Comparison of ENCODE assay signal across 18 mouse cellular contexts in genomic region chr11:52996434-52997093, GRCm38 (mm10).
DNase-seq lines count a peak whose midpoint lies in the region; ATAC-seq and TF ChIP-seq lines count a peak whose summit lies in the region.
"Had no signal": no experiment of that assay in that cellular context is flagged by ENCODE, and none has a peak within 500 bp of the region (broad histone marks: within the 10 kb centered on the region; RNA-seq: fewer than 3 reads in every experiment).

No protein-coding gene starts in this region.

- no peak for TF ChIP-seq CTCF in lung, embryonic 14.5 days (IDR thresholded peaks at IDR 0.05; ENCODE audit: low read depth)

- H3K27me3 ChIP-seq in heart, embryonic 10.5 days (ENCODE audit: insufficient read depth, poor library complexity, severe bottlenecking) = no peaks in the 10 kb centered on the region
- no peaks in the 10 kb centered on the region for H3K27me3 ChIP-seq in lung, embryonic 14.5 days (ENCODE audit: insufficient read depth, low read length)
- no peaks in the 10 kb centered on the region for H3K27me3 ChIP-seq in midbrain, embryonic 16.5 days (ENCODE audit: control insufficient read depth, insufficient read depth, low read depth, low read length)
- H3K27me3 ChIP-seq: liver, embryonic 13.5 days; megakaryocyte, embryonic 14.5 days; midbrain, embryonic 13.5 days; neural tube, embryonic 12.5 days had no signal

- no peak overlapping the region for H3K4me2 ChIP-seq in lung, embryonic 14.5 days
- no peak overlapping the region for H3K4me2 ChIP-seq in midbrain, embryonic 16.5 days (ENCODE audit: low read length)
- H3K4me2 ChIP-seq: liver, embryonic 13.5 days; midbrain, embryonic 13.5 days; neural tube, embryonic 12.5 days had no signal

- H3K9ac ChIP-seq in lung, embryonic 14.5 days = no peak overlapping the region
- no peak overlapping the region for H3K9ac ChIP-seq in midbrain, embryonic 16.5 days (ENCODE audit: low read depth, low read length)
- H3K9ac ChIP-seq: liver, embryonic 13.5 days; midbrain, embryonic 13.5 days; neural tube, embryonic 12.5 days had no signal

- no peak overlapping the region for H3K27ac ChIP-seq in heart, embryonic 10.5 days
- H3K27ac ChIP-seq in lung, embryonic 14.5 days (ENCODE audit: low read depth) = peak overlapping the region; percentile 78
- no peak overlapping the region for H3K27ac ChIP-seq in midbrain, embryonic 16.5 days (ENCODE audit: low read length)
- H3K27ac ChIP-seq: liver, embryonic 13.5 days; midbrain, embryonic 13.5 days; neural tube, embryonic 12.5 days had no signal

- ATAC-seq in lung, embryonic 14.5 days (ENCODE audit: insufficient read depth) = peak; percentile 38; the same call in 1 of the 2 replicates
- ATAC-seq in midbrain, embryonic 16.5 days = no peak
- ATAC-seq: intestine, embryonic 16.5 days; midbrain, embryonic 13.5 days had no signal

- DNase-seq in heart, embryonic 10.5 days (ENCODE audit: low spot score) = peak; percentile 56
- DNase-seq in heart, postnatal 25 days (ENCODE audit: low spot score) = no peak
- no peak for DNase-seq in lung, embryonic 14.5 days
- DNase-seq in lung, postnatal 4 days = no peak
- DNase-seq in urinary bladder, adult 2 months (ENCODE audit: low spot score) = peak; percentile 11
- no peak for DNase-seq in urinary bladder, postnatal 14 days (ENCODE audit: low spot score)
- DNase-seq: adrenal gland, postnatal 36 days; cerebellum, adult 9-10 months; gastrocnemius, postnatal 36 days; kidney, postnatal 4 days; liver, embryonic 13.5 days; thymus, adult 2 months; thymus, postnatal 4 days had no signal

- H3K36me3 ChIP-seq in heart, embryonic 10.5 days = no peaks in the 10 kb centered on the region
- H3K36me3 ChIP-seq in lung, embryonic 14.5 days (ENCODE audit: insufficient read depth) = no peaks in the 10 kb centered on the region
- H3K36me3 ChIP-seq in midbrain, embryonic 16.5 days (ENCODE audit: control insufficient read depth, insufficient read depth, low read length) = no peaks in the 10 kb centered on the region
- H3K36me3 ChIP-seq: liver, embryonic 13.5 days; midbrain, embryonic 13.5 days; neural tube, embryonic 12.5 days had no signal

- intact Hi-C loops in heart, postnatal 25 days (cut with DNase I) = no loop called here

- H3K9me3 ChIP-seq in heart, embryonic 10.5 days = no peaks in the 10 kb centered on the region; the same call in 1 of the 2 replicates
- H3K9me3 ChIP-seq in lung, embryonic 14.5 days (ENCODE audit: low read depth, low read length) = no peaks in the 10 kb centered on the region
- no peaks in the 10 kb centered on the region for H3K9me3 ChIP-seq in midbrain, embryonic 16.5 days (replicated peaks; ENCODE audit: control insufficient read depth, low read length, poor library complexity, severe bottlenecking)
- H3K9me3 ChIP-seq: liver, embryonic 13.5 days; midbrain, embryonic 13.5 days; neural tube, embryonic 12.5 days had no signal

- WGBS in heart, embryonic 10.5 days = 84% methylated on average over 16 of the region's 16 CpGs
- WGBS in lung, embryonic 14.5 days = 64% methylated on average over 16 of the region's 16 CpGs
- 82% methylated on average over 16 of the region's 16 CpGs for WGBS in midbrain, embryonic 16.5 days

- no peak overlapping the region for H3K4me3 ChIP-seq in heart, embryonic 10.5 days
- H3K4me3 ChIP-seq in lung, embryonic 14.5 days (ENCODE audit: low read depth, low read length) = no peak overlapping the region
- H3K4me3 ChIP-seq in midbrain, embryonic 16.5 days (ENCODE audit: low read depth, low read length) = no peak overlapping the region
- H3K4me3 ChIP-seq: liver, embryonic 13.5 days; megakaryocyte, embryonic 14.5 days; midbrain, embryonic 13.5 days; neural tube, embryonic 12.5 days had no signal

- H3K4me1 ChIP-seq in heart, embryonic 10.5 days = 0 out of 2 replicates have a peak, but pooled peaks cover 4% of the 10 kb centered on the region
- H3K4me1 ChIP-seq in lung, embryonic 14.5 days (ENCODE audit: insufficient read depth) = peaks cover 4% of the 10 kb centered on the region; the same call in 1 of the 2 replicates
- H3K4me1 ChIP-seq in midbrain, embryonic 16.5 days (ENCODE audit: control insufficient read depth, insufficient read depth, low read length) = no peaks in the 10 kb centered on the region
- H3K4me1 ChIP-seq: liver, embryonic 13.5 days; megakaryocyte, embryonic 14.5 days had no signal

Comparison
In these comparisons a context has a peak if more than half of its experiments do, and no peak if none do; other contexts are left out.
1. DNase-seq: peak in heart, embryonic 10.5 days (single experiment) and urinary bladder, adult 2 months (single experiment); none in heart, postnatal 25 days (single experiment), lung, embryonic 14.5 days (single experiment), lung, postnatal 4 days (0 of 2) and urinary bladder, postnatal 14 days (single experiment).